Mouse (Mus musculus) bone marrow, adult 2 months (tissue): ENCODE results near the gene Lpar2.
A peak's percentile ranks its signal among the peaks of the same experiment; 100 is the strongest.

Experiments
- CTCF ChIP-seq: fragments of 200-500 bp; IDR thresholded peaks from 2 replicates; pipeline ENCODE4 v1.5.1; 2011; ENCODE audit warnings: low read length, control low read depth; ENCODE audit not compliant: control insufficient read depth, insufficient read depth
- POLR2A ChIP-seq: fragments of 200-500 bp; IDR thresholded peaks from 2 replicates; pipeline ENCODE4 v1.6.1; 2011; ENCODE audit warnings: low read depth, mild to moderate bottlenecking, control low read depth, low read length, borderline replicate concordance; ENCODE audit not compliant: control insufficient read depth

- no peak for TF ChIP-seq CTCF
- peak; percentile 86; the same call in 1 of the 2 replicates for TF ChIP-seq POLR2A
These were observed 13.9 kb upstream of the Lpar2 start, which contains the start of gene Gmip for GRCm38 (mm10) chr8:69808094-69808863.
